Mouse (Mus musculus): ENCODE results near the gene Polr1d. TPM values are rescaled to one million over a fixed set of nuclear protein-coding genes. Genes with fewer than 3 reads are reported as not detected.
A peak's percentile ranks its signal among the peaks of the same experiment; 100 is the strongest.

Polr1d gene
- 10 to 100 TPM; 83.4 to 85.4 TPM for total RNA-seq (2021)
- long read RNA-seq, experiment 1, transcript Polr1d-202 (3 exons, 1,137 nt) = minor isoform, 14 of 87 reads
- long read RNA-seq, experiment 1, transcript Polr1d-201 (2 exons, 1,196 nt) = major isoform, 68 of 87 reads
- long read RNA-seq, experiment 1, partial matches to known transcripts = 3 of 87 reads
- long read RNA-seq, experiment 1, other reads (novel, unspliced or antisense) = 1 of 87 reads
- long read RNA-seq, experiment 2, transcript Polr1d-202 (3 exons, 1,137 nt) = minor isoform, 16 of 76 reads
- long read RNA-seq, experiment 2, transcript Polr1d-201 (2 exons, 1,196 nt) = major isoform, 55 of 76 reads
- long read RNA-seq, experiment 2, partial matches to known transcripts = 3 of 76 reads
- long read RNA-seq, experiment 2, other reads (novel, unspliced or antisense) = 1 of 76 reads

- DNase-seq (ENCODE audit: low spot score) = no peak
Observed at GRCm38 (mm10) chr5:147076799-147077165, at the start of gene Polr1d. Gene Polr1d (plus strand): TSS chr5:147077050.

GRCm38 (mm10) chr5:147031281-147031680 lies 45.6 kb upstream of the Polr1d start:
- DNase-seq (ENCODE audit: low spot score) = no peak

DNA sequence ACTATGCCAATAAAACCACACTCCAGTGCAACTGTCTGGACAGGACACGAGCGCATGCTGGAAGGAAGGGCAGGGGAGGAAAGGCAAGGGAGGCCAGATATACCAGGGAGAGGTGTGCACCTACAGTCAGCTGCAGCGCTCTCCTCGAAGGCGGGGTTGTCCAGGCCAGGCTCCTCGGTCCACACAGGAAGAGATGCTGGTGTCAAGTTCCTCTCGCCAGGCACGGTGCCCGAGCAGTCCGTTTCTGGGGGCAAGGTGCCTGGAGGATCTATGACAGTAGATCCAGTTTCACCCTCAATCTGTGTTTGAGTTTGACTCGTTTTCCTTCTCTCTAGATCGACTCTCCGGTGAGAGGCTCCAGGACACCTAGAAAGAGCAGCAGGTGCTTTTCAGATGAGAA lies 43.7 kb upstream of the Polr1d start:
- peak; percentile 51 for DNase-seq (ENCODE audit: low spot score)

DNA sequence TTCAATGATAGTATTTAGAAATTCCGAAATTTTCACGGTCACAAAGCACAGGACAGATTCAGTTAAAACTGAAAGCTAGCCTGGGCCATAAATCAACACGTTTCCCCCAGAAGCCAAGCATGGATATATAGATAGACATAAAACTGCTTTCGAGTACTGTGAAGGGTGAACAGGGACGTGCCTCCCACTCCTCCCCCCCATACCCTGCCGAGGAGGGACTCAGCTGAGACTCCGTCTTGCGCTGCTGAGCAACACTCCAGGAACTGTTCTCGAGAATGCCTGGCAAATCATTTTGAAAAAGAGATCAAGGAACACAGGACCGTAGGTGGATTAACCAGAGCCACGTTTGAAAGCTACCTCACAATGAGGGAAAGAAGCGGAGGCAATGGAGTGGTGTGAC lies 42.6 kb upstream of the Polr1d start:
- no peak for DNase-seq (ENCODE audit: low spot score)

DNA sequence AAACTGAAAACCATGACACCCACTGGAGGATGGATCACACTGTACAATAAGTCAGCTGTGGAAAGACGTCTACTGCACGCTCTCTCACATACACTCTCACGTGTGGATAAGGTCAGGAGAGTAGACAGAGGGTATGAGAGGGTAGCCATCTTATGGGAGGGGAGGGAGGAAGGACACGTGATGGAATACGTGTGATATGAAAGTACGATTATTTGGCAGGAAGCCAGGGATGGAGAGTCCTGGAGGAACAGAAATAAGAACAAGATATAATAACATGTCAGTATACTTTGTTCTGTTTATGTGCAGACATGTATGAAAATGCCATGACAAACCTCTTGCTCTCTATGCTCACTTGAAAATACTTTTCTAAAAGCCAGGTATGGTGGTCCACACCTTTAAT lies 41.5 kb upstream of the Polr1d start:
- DNase-seq (ENCODE audit: low spot score) = no peak

GRCm38 (mm10) chr5:147036028-147036427 lies 40.8 kb upstream of the Polr1d start:
- DNase-seq (ENCODE audit: low spot score) = no peak

DNA sequence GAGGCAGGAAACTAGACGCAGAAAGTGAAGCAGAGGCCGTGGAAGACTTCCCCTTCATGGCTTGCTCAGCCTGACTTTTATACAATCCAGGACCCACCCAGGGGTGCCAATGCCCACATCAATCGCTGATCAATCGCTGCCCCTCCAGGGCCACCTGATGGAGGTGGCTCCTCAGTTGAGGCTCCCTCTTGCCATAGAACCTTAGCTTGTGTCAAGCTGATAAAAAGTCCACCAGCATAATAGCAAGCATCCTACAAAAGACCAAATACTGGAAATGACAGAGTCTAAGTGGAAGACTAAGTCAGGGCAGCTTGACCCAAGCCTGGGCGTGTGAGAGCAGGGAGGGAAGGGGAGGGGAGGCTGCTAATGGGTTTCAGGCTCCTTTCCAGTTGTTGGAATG lies 40.2 kb upstream of the Polr1d start:
- DNase-seq (ENCODE audit: low spot score) = no peak

- no peak for DNase-seq (ENCODE audit: low spot score)
Observed at GRCm38 (mm10) chr5:147037601-147038000, 39.2 kb upstream of the Polr1d start.

- no peak for DNase-seq (ENCODE audit: low spot score)
Observed at GRCm38 (mm10) chr5:147039394-147039793, 37.5 kb upstream of the Polr1d start.

DNA sequence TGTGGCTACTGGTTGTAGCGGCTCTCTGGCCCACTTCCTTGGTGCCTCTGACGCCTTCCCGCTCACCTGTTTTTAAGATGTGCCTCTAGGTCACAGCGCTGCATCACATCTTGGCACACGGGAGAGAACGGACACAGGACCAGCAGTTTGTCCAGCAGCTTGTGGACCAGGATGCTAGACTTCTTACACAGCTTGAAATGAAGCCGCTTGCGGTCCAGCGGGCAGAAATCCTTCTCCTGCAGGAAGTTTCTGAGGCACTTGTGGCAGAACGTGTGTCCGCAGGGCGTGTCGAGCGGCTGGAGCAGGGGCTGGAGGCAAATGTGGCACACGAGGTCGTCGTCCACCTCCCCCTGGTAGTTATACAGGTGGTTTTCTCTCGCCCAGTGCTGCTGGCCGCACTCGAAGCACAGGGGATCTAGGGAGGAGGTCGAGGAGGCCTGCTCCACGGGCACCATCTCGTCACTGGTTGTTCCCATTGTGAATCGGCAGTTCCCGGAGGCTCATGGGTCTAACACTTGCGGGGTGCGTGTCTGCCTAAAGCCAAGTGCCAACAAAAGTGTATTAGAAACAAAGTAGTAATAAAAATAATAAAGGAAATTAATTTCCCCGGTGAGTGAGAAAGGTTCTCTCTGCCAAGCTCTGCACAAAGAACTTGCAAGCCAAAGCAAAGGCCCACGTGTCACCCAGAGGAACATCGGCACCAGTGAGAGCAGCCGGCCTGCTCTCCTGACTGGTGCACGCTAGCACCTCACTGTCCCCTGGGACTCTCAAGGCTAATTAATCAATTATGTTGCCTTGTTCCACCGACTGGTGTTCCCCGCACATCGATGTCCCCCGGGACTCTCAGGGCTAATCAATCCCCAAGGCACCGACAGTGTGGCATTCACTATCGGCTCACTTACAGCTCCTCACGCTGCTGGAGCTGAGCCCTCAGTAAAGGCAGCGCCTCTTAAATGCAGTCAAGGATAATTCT lies 34.6 kb upstream of the Polr1d start:
- DNase-seq (ENCODE audit: low spot score) = no peak

- DNase-seq (ENCODE audit: low spot score) = no peak
Observed at GRCm38 (mm10) chr5:147043240-147043844, 33.5 kb upstream of the Polr1d start.

DNA sequence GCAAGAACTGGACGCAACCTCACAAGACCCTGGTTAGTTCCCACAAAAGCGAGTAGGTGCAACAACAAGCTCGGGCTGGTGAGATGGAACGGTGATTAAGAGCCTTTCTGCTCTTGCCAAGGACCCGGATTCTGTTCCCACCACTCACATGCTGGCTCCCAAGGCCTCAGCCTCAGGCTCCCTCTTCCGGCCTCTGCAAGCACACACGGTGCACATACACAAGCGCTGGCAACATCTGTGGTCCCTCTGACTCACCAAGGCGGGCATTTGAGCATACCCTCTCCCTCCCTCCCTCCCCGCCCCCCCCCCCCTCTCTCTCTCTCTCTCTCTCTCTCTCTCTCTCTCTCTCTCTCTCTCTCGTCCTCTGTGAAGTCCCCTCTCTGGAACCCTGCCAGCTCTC lies 31.5 kb upstream of the Polr1d start:
- DNase-seq (ENCODE audit: low spot score) = no peak

DNA sequence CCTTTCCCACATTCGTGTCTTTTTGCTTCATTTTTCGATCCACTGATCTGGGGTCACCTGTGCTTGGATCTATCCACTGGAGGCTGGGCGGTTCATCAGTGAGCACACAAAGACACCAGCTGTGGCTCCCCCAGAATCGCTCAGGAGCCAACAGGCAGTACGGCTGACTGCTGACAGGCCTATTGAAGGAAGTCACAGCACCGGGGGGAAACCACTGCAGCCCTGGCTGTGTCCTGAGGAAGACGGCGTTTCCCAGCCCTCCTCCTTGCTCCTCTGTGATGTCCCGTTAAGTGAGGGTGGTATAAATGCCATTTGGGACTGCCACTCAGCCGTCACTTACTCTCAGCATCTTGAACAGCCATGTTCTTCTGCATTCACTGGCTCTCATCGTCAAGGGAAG lies 30.9 kb upstream of the Polr1d start:
- DNase-seq (ENCODE audit: low spot score) = no peak

DNA sequence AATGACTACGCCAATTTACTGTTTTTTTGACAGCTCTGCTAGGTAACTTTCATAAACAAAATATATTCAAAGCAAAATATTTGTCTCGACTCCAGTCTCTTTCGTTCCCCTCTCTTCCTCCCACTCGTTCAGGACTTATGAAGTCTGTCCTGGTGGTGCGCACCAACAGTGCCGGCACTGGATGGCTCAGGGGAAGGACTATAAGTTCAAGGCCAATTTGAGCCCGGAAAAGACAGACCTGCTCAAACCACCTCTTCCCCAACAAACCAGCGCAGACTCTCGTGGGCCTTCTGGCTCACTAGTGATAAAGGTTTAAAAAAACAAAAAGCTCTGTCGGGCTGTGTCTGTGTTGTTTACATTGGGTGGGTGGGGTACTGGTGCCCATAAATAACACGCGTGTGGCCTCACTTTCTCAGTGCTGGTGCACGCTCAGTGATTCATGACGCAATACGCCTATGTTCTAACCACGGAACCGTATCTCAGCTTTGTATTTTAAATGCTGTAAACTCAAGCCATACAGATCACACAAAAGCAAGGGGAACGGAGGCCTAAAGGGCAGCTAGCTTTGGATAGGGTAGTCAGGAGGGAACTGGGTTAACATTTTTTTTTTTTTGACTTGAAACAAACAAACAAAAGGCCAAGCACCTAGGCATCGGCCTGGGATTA lies 27.2 kb upstream of the Polr1d start:
- DNase-seq (ENCODE audit: low spot score) = no peak

DNA sequence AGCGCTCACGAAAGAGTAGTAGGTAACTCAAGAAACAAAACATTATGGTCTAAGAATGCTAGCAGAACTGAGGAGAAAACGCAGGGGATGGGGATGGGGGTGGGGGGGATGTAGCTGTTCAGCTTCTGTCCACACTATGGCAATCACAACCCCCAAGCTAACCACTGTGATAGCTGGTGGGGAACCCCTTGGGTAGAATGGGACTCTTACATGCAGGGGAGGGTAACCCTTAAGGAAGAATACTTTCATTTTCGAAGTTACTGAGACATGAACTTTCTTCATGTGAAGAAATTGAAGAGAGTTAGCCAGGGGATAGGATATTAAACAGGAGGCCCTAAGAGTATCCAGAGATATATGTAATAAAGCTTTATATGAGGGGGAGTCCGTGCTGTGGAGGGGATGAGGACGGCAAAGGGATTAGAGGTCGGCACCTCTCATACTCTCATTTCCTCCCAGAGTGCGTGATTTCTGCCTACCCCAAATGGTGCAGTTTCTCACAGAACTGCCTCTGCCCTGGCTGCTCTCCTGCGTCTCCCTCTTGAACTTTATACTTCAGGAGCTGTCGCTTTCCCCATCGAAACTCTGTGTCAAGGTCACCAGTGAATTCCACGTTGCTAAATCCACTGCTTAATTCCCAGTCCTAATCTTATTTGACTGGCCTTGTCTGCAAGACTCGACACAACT lies 25.9 kb upstream of the Polr1d start:
- DNase-seq (ENCODE audit: low spot score) = no peak

- no peak for DNase-seq (ENCODE audit: low spot score)
Observed at GRCm38 (mm10) chr5:147051500-147052308, 25.1 kb upstream of the Polr1d start.

- DNase-seq (ENCODE audit: low spot score) = peak; percentile 21
Observed at GRCm38 (mm10) chr5:147052309-147052558, 24.6 kb upstream of the Polr1d start.

DNA sequence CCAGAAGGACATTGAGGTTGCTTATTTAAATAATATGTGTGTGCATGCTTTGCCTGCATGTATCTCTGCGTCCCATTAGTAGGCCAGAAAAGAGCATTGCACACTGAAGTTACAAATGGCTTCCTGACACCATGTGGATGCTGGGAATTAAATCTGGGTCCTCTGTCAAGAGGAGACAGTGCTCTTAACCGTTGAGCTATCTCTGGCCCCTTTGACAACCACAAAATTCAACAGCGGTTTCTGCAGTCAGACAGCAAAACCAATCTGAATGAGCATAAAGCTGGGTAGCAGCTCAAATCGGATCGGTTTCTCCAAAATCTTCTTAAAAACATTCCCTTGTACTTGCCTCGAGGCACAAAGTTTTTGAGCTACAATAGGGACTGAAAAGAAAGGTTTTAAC lies 23.8 kb upstream of the Polr1d start:
- DNase-seq (ENCODE audit: low spot score) = no peak

GRCm38 (mm10) chr5:147053481-147053880 lies 23.4 kb upstream of the Polr1d start:
- no peak for DNase-seq (ENCODE audit: low spot score)

- no peak for DNase-seq (ENCODE audit: low spot score)
Observed at GRCm38 (mm10) chr5:147054328-147054727, 22.5 kb upstream of the Polr1d start.
